9 mouse cellular contexts compared by ENCODE assay signal in the genomic region with DNA sequence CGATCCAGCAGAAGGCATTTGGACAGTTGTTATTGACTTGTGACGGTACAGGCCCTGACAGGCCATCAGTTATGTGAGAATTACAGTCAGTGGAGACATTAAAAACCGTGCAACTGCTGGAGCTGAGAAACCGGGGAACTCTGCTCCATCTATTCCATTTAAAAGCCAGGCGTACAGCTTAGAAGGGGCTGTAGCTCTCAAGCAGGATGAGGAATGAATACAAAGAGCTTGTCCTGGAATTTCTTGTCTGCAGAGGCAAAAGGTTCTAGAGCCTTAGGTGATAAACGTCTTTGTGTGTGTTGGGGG. TPM values are rescaled to one million over a fixed set of nuclear protein-coding genes. Genes with fewer than 3 reads are reported as not detected.
DNase-seq lines count a peak whose midpoint lies in the region; ATAC-seq and TF ChIP-seq lines count a peak whose summit lies in the region.
"Had no signal": no experiment of that assay in that cellular context is flagged by ENCODE, and none has a peak within 500 bp of the region (broad histone marks: within the 10 kb centered on the region; RNA-seq: fewer than 3 reads in every experiment).

No protein-coding gene starts in this region.

- no peak for DNase-seq in heart, adult 2 months
- DNase-seq in heart, adult 9 months (ENCODE audit: low spot score in 2 of 2) = no peak
- DNase-seq in lung, postnatal 0 days (ENCODE audit: low spot score) = peak; percentile 15
- no peak for DNase-seq in lung, adult 18-20 months
- no peak for DNase-seq in right cerebral cortex, postnatal 25 days
- no peak for DNase-seq in left cerebral cortex, postnatal 25 days (ENCODE audit: low spot score in 2 of 2)
- DNase-seq: cerebellum, postnatal 36 days had no signal

- no peak for TF ChIP-seq CTCF in heart, adult 2 months (IDR thresholded peaks at IDR 0.05)
- TF ChIP-seq CTCF in lung, postnatal 0 days (IDR thresholded peaks at IDR 0.05) = no peak

- H3K27me3 ChIP-seq in heart, adult 2 months (ENCODE audit: control insufficient read depth, insufficient read depth, low read length) = no peaks in the 10 kb centered on the region
- no peaks in the 10 kb centered on the region for H3K27me3 ChIP-seq in lung, postnatal 0 days (replicated peaks; ENCODE audit: insufficient read depth, low read length)
- H3K27me3 ChIP-seq in limb, embryonic 12.5 days = no peaks in the 10 kb centered on the region
- no peaks in the 10 kb centered on the region for H3K27me3 ChIP-seq in stomach, embryonic 15.5 days (replicated peaks)

- H3K36me3 ChIP-seq in heart, adult 2 months (ENCODE audit: control insufficient read depth, insufficient read depth, low read length) = peaks cover 2% of the 10 kb centered on the region; the same call in 1 of the 2 replicates
- no peaks in the 10 kb centered on the region for H3K36me3 ChIP-seq in lung, postnatal 0 days (ENCODE audit: insufficient read depth, low read length)
- H3K36me3 ChIP-seq in limb, embryonic 12.5 days = no peaks in the 10 kb centered on the region
- no peaks in the 10 kb centered on the region for H3K36me3 ChIP-seq in stomach, embryonic 15.5 days

- no peak overlapping the region; the same call in 1 of the 2 replicates for H3K4me3 ChIP-seq in heart, adult 2 months
- H3K4me3 ChIP-seq in lung, postnatal 0 days (ENCODE audit: low read depth, low read length) = no peak overlapping the region
- no peak overlapping the region for H3K4me3 ChIP-seq in limb, embryonic 12.5 days (replicated peaks)
- H3K4me3 ChIP-seq in stomach, embryonic 15.5 days (replicated peaks) = no peak overlapping the region

- no peaks in the 10 kb centered on the region for H3K79me2 ChIP-seq in heart, adult 2 months (replicated peaks; ENCODE audit: control insufficient read depth, insufficient read depth, low read length)

- intact Hi-C loops in heart, adult 2 months (cut with DNase I) = no loop called here
- intact Hi-C loops in left cerebral cortex, postnatal 25 days (cut with DNase I) = loop anchor here (2.0 to 5.0 kb wide), 2 partner anchors 74 to 94 kb away; no protein-coding TSS in a partner anchor

- no peak overlapping the region for H3K9ac ChIP-seq in heart, adult 2 months (ENCODE audit: low read depth, low read length)
- no peak overlapping the region for H3K9ac ChIP-seq in lung, postnatal 0 days (replicated peaks; ENCODE audit: low read depth)
- H3K9ac ChIP-seq in limb, embryonic 12.5 days (replicated peaks) = no peak overlapping the region
- H3K9ac ChIP-seq in stomach, embryonic 15.5 days = no peak overlapping the region

- TF ChIP-seq POLR2A in heart, adult 2 months (IDR thresholded peaks at IDR 0.05; ENCODE audit: insufficient read depth, low read depth, low read length) = no peak

- H3K27ac ChIP-seq in heart, adult 2 months = peak overlapping the region; percentile 67
- peak overlapping the region; percentile 33; the same call in 1 of the 2 replicates for H3K27ac ChIP-seq in lung, postnatal 0 days (ENCODE audit: low read length)
- H3K27ac ChIP-seq in limb, embryonic 12.5 days = no peak overlapping the region
- peak overlapping the region; percentile 64; the same call in 1 of the 2 replicates for H3K27ac ChIP-seq in stomach, embryonic 15.5 days

- H3K9me3 ChIP-seq in lung, postnatal 0 days (ENCODE audit: low read length) = no peaks in the 10 kb centered on the region
- H3K9me3 ChIP-seq in limb, embryonic 12.5 days = peaks cover 5% of the 10 kb centered on the region; the same call in 1 of the 2 replicates
- H3K9me3 ChIP-seq in stomach, embryonic 15.5 days = no peaks in the 10 kb centered on the region

- H3K4me1 ChIP-seq in heart, adult 2 months (ENCODE audit: control insufficient read depth, insufficient read depth, low read length) = peaks cover 7% of the 10 kb centered on the region; the same call in 1 of the 2 replicates
- no peaks in the 10 kb centered on the region for H3K4me1 ChIP-seq in lung, postnatal 0 days (ENCODE audit: insufficient read depth, low read depth, low read length)
- peaks cover 12% of the 10 kb centered on the region for H3K4me1 ChIP-seq in limb, embryonic 12.5 days (replicated peaks)
- H3K4me1 ChIP-seq in stomach, embryonic 15.5 days = peaks cover 3% of the 10 kb centered on the region; the same call in 1 of the 2 replicates

- ATAC-seq in lung, postnatal 0 days = peak; percentile 50
- ATAC-seq in limb, embryonic 12.5 days (ENCODE audit: insufficient number of reproducible peaks, insufficient read depth, low FRiP score, low TSS enrichment, low read depth) = no peak
- no peak for ATAC-seq in stomach, embryonic 15.5 days (ENCODE audit: insufficient read depth, low FRiP score, low read depth)

- WGBS in heart, adult 2 months = 51% methylated on average over 6 of the region's 6 CpGs
- 16% methylated on average over 6 of the region's 6 CpGs for WGBS in lung, postnatal 0 days
- 4% methylated on average over 6 of the region's 6 CpGs for WGBS in limb, embryonic 12.5 days
- 19% methylated on average over 6 of the region's 6 CpGs for WGBS in stomach, embryonic 15.5 days

- H3K4me2 ChIP-seq in lung, postnatal 0 days (replicated peaks; ENCODE audit: low read depth, low read length) = peak overlapping the region; percentile 43; the same call in 1 of the 2 replicates
- H3K4me2 ChIP-seq in limb, embryonic 12.5 days = peak overlapping the region; percentile 55
- H3K4me2 ChIP-seq in stomach, embryonic 15.5 days = peak overlapping the region; percentile 56

- no peak for TF ChIP-seq EP300 in heart, adult 2 months (IDR thresholded peaks at IDR 0.05; ENCODE audit: insufficient read depth, low read depth, low read length)
- no peak for TF ChIP-seq EP300 in lung, postnatal 0 days (IDR thresholded peaks at IDR 0.05)

RNA-seq across cellular contexts. Expression of a gene that starts 18.2 kb away (rescaled TPM):
- 1 to 10 TPM; 4.1 to 4.5 TPM for total RNA-seq in heart, adult 2 months (2021)
- polyA plus RNA-seq in heart, adult 2 months (2012; rRNA removed) = 1.5 and 4.0 TPM in 2 replicates
- 10.6 and 10.7 TPM in 2 replicates for polyA plus RNA-seq in lung, postnatal 0 days (2015; fragmentation: Nextera tagmentation; extraction: Ambion mirVana)
- polyA plus RNA-seq in limb, embryonic 12.5 days (2016; fragmentation: Nextera tagmentation; extraction: Ambion mirVana) = 25.5 and 26.0 TPM in 2 replicates
- 20.3 and 20.9 TPM in 2 replicates for polyA plus RNA-seq in stomach, embryonic 15.5 days (2015; fragmentation: Nextera tagmentation; extraction: Ambion mirVana)
- 100 to 1,000 TPM in 1 of 2 experiments, 10 to 100 TPM in 1; 96.4 to 115 TPM for total RNA-seq in left cerebral cortex, postnatal 25 days (2021)
